Mouse (Mus musculus) thymus, adult 18-20 months (tissue): Measurements from ENCODE around the gene Gm3415.
"Not testable (repeated sequence)": the region's sequence is repeated elsewhere in the genome, so short reads cannot be mapped to it uniquely, and the experiment has no call there.

Source experiments
- DNase-seq, 2 experiments: peaks; one replicate each; pipeline ENCODE4 v3.0.0; 2022; ENCODE audit warnings: mixed read lengths in 2 of 2

The Gm3415 gene

GRCm38 (mm10) chr5:146555836-146556235 is at the start of gene Gm3415:
Gm3415 (plus strand) TSS chr5:146556136.
- not testable (repeated sequence) for DNase-seq

GRCm38 (mm10) chr5:146513823-146514222 is 42.1 kb upstream of the Gm3415 start, which contains the start of gene Gm3402:
Gm3402 (plus strand) TSS chr5:146514123.
- DNase-seq, result not testable (repeated sequence)

GRCm38 (mm10) chr5:146525501-146525900 is 30.4 kb upstream of the Gm3415 start, which contains the start of gene Gm3404:
Gm3404 (plus strand) TSS chr5:146525801.
- DNase-seq, result not testable (repeated sequence)

GRCm38 (mm10) chr5:146537347-146537746 is 18.6 kb upstream of the Gm3415 start, which contains the start of gene Gm3409:
Gm3409 (plus strand) TSS chr5:146537647.
- not testable (repeated sequence) for DNase-seq

- no peak for DNase-seq
Observed at GRCm38 (mm10) chr5:146564259-146564658, 8.3 kb downstream of the Gm3415 start.

- peak in 1 of 2 experiments; percentile 18 for DNase-seq
Observed at GRCm38 (mm10) chr5:146567054-146567453, 11.1 kb downstream of the Gm3415 start.

GRCm38 (mm10) chr5:146570179-146570578 is 14.2 kb downstream of the Gm3415 start:
- not testable (repeated sequence) for DNase-seq

- not testable (repeated sequence) for DNase-seq
Observed at GRCm38 (mm10) chr5:146571830-146572734, 16.1 kb downstream of the Gm3415 start.

- DNase-seq, result not testable (repeated sequence)
Observed at GRCm38 (mm10) chr5:146572735-146573042, 16.8 kb downstream of the Gm3415 start.

GRCm38 (mm10) chr5:146576668-146577067 is 20.7 kb downstream of the Gm3415 start:
- no peak for DNase-seq

- DNase-seq, result no peak
Observed at GRCm38 (mm10) chr5:146584156-146584477, 28.2 kb downstream of the Gm3415 start.

GRCm38 (mm10) chr5:146584478-146585306 is 28.8 kb downstream of the Gm3415 start, which contains the start of gene Gpr12:
Gpr12 (minus strand) TSS chr5:146585239.
- no peak for DNase-seq

GRCm38 (mm10) chr5:146585307-146585651 is 29.3 kb downstream of the Gm3415 start:
- no peak for DNase-seq

GRCm38 (mm10) chr5:146586357-146587070 is 30.6 kb downstream of the Gm3415 start:
- DNase-seq, result no peak

- DNase-seq, result no peak
Observed at GRCm38 (mm10) chr5:146590987-146591386, 35.1 kb downstream of the Gm3415 start.

- DNase-seq, result no peak
Observed at GRCm38 (mm10) chr5:146591636-146592035, 35.7 kb downstream of the Gm3415 start.

GRCm38 (mm10) chr5:146592580-146592979 is 36.6 kb downstream of the Gm3415 start:
- DNase-seq, result no peak

- no peak for DNase-seq
Observed at GRCm38 (mm10) chr5:146596612-146597502, 40.9 kb downstream of the Gm3415 start.

- no peak for DNase-seq
Observed at GRCm38 (mm10) chr5:146597503-146597874, 41.6 kb downstream of the Gm3415 start.

- no peak for DNase-seq
Observed at GRCm38 (mm10) chr5:146598215-146599119, 42.5 kb downstream of the Gm3415 start.

- not testable (repeated sequence) for DNase-seq
Observed at GRCm38 (mm10) chr5:146599216-146599615, 43.3 kb downstream of the Gm3415 start.
